Comparison of ENCODE assay signal across 10 mouse cellular contexts in genomic region chr7:139930732-139931131, GRCm38 (mm10). TPM values are rescaled to one million over a fixed set of nuclear protein-coding genes. Genes with fewer than 3 reads are reported as not detected.
DNase-seq lines count a peak whose midpoint lies in the region; ATAC-seq and TF ChIP-seq lines count a peak whose summit lies in the region.
"Had no signal": no experiment of that assay in that cellular context is flagged by ENCODE, and none has a peak within 500 bp of the region (broad histone marks: within the 10 kb centered on the region; RNA-seq: fewer than 3 reads in every experiment).

No protein-coding gene starts in this region.

- no peaks in the 10 kb centered on the region for H3K9me3 ChIP-seq in limb, embryonic 10.5 days (replicated peaks)
- no peaks in the 10 kb centered on the region for H3K9me3 ChIP-seq in midbrain, embryonic 16.5 days (replicated peaks; ENCODE audit: control insufficient read depth, low read length, poor library complexity, severe bottlenecking)

- no peak overlapping the region for H3K4me2 ChIP-seq in midbrain, embryonic 16.5 days (ENCODE audit: low read length)

- no peak overlapping the region for H3K27ac ChIP-seq in gastrocnemius, adult 2 months
- no peak overlapping the region for H3K27ac ChIP-seq in limb, embryonic 10.5 days
- no peak overlapping the region for H3K27ac ChIP-seq in midbrain, embryonic 16.5 days (ENCODE audit: low read length)

- DNase-seq in gastrocnemius, adult 2 months = no peak
- no peak for DNase-seq in gastrocnemius, adult 8-10 months (ENCODE audit: low spot score in 2 of 2)
- peak; percentile 58 for DNase-seq in 416B (ENCODE audit: low read depth)
- DNase-seq in adrenal gland, postnatal 10 days = peak; percentile 74
- DNase-seq in limb, embryonic 10.5 days (ENCODE audit: low spot score) = peak; percentile 61

- no peak overlapping the region for H3K9ac ChIP-seq in midbrain, embryonic 16.5 days (ENCODE audit: low read depth, low read length)

- intact Hi-C loops in gastrocnemius, adult 2 months (cut with DNase I) = no loop called here

- peak; percentile 83 for ATAC-seq in granulocyte monocyte progenitor cell, adult 5-6 weeks (replicated peaks; ENCODE audit: poor library complexity, severe bottlenecking)
- peak; percentile 67 for ATAC-seq in midbrain, embryonic 16.5 days
- ATAC-seq in activated CD4-positive, CD25-positive, alpha-beta regulatory T cell, adult 4 months = no peak

- H3K36me3 ChIP-seq in limb, embryonic 10.5 days = no peaks in the 10 kb centered on the region
- peaks cover 27% of the 10 kb centered on the region for H3K36me3 ChIP-seq in midbrain, embryonic 16.5 days (ENCODE audit: control insufficient read depth, insufficient read depth, low read length)

- 21% methylated on average over 11 of the region's 11 CpGs for WGBS in limb, embryonic 10.5 days
- WGBS in midbrain, embryonic 16.5 days = 12% methylated on average over 11 of the region's 11 CpGs

- H3K4me1 ChIP-seq in limb, embryonic 10.5 days = 0 out of 2 replicates have a peak, but pooled peaks cover 5% of the 10 kb centered on the region
- no peaks in the 10 kb centered on the region for H3K4me1 ChIP-seq in midbrain, embryonic 16.5 days (ENCODE audit: control insufficient read depth, insufficient read depth, low read length)

- no peak overlapping the region for H3K4me3 ChIP-seq in gastrocnemius, adult 2 months
- H3K4me3 ChIP-seq in limb, embryonic 10.5 days = no peak overlapping the region
- no peak overlapping the region for H3K4me3 ChIP-seq in midbrain, embryonic 16.5 days (ENCODE audit: low read depth, low read length)

- peaks cover 17% of the 10 kb centered on the region for H3K27me3 ChIP-seq in limb, embryonic 10.5 days (ENCODE audit: low read depth, poor library complexity, severe bottlenecking)
- H3K27me3 ChIP-seq in midbrain, embryonic 16.5 days (ENCODE audit: control insufficient read depth, insufficient read depth, low read depth, low read length) = no peaks in the 10 kb centered on the region; the same call in 1 of the 2 replicates

- TF ChIP-seq CTCF in gastrocnemius, adult 2 months (IDR thresholded peaks at IDR 0.05) = peak; percentile 65

RNA-seq across cellular contexts. Expression of gene Utf1, which starts 12.9 kb away (rescaled TPM):
- total RNA-seq in gastrocnemius, adult 2 months (2021) = not detected
- not detected for total RNA-seq in gastrocnemius, adult 8-10 months (2022)
- total RNA-seq in adrenal gland, postnatal 10 days (2021) = under 1 TPM in 1 of 2 experiments, not detected in 1; 0.24 TPM
- total RNA-seq in granulocyte monocyte progenitor cell, adult 5-6 weeks (2014; fragmentation: Nextera tagmentation) = not detected in 2 replicates
- not detected in 2 replicates for total RNA-seq in granulocyte monocyte progenitor cell, adult 5-6 weeks (2017)
- 0.38 and 0.64 TPM in 2 replicates for polyA plus RNA-seq in limb, embryonic 10.5 days (2016; fragmentation: Nextera tagmentation; extraction: Ambion mirVana)
- not detected in 2 replicates for polyA plus RNA-seq in midbrain, embryonic 16.5 days (2015; fragmentation: Nextera tagmentation; extraction: Ambion mirVana)
- 1 to 10 TPM in 1 of 2 experiments, under 1 TPM in 1; 0.90 to 2.2 TPM for polyA plus RNA-seq in activated CD4-positive, CD25-positive, alpha-beta regulatory T cell, adult 4 months (2017; shearing (Covaris generic))
- total RNA-seq: adrenal gland, postnatal 4 days; layer of hippocampus, postnatal 25 days had no signal

RNA-seq across cellular contexts. Expression of gene Kndc1, which starts 36.2 kb away (rescaled TPM):
- total RNA-seq in gastrocnemius, adult 2 months (2021) = not detected
- under 1 TPM in 1 of 4 experiments, not detected in 3; 0.07 TPM for total RNA-seq in gastrocnemius, adult 8-10 months (2022)
- total RNA-seq in adrenal gland, postnatal 10 days (2021) = under 1 TPM; 0.42 to 0.55 TPM
- total RNA-seq in granulocyte monocyte progenitor cell, adult 5-6 weeks (2014; fragmentation: Nextera tagmentation) = not detected in 2 replicates
- not detected in 2 replicates for total RNA-seq in granulocyte monocyte progenitor cell, adult 5-6 weeks (2017)
- polyA plus RNA-seq in limb, embryonic 10.5 days (2016; fragmentation: Nextera tagmentation; extraction: Ambion mirVana) = not detected in 2 replicates
- 22.5 and 23.6 TPM in 2 replicates for polyA plus RNA-seq in midbrain, embryonic 16.5 days (2015; fragmentation: Nextera tagmentation; extraction: Ambion mirVana)
- polyA plus RNA-seq in activated CD4-positive, CD25-positive, alpha-beta regulatory T cell, adult 4 months (2017; shearing (Covaris generic)) = under 1 TPM; 0.12 to 0.22 TPM

RNA-seq across cellular contexts. Expression of gene 6430531B16Rik, which starts 47.8 kb away (rescaled TPM):
- total RNA-seq in gastrocnemius, adult 2 months (2021) = not detected
- total RNA-seq in gastrocnemius, adult 8-10 months (2022) = not detected
- total RNA-seq in adrenal gland, postnatal 10 days (2021) = under 1 TPM in 1 of 2 experiments, not detected in 1; 0.39 TPM
- total RNA-seq in granulocyte monocyte progenitor cell, adult 5-6 weeks (2014; fragmentation: Nextera tagmentation) = 0.62 TPM in 1 of 2 replicates, not detected in the other
- total RNA-seq in granulocyte monocyte progenitor cell, adult 5-6 weeks (2017) = 0.52 TPM in 1 of 2 replicates, not detected in the other
- polyA plus RNA-seq in limb, embryonic 10.5 days (2016; fragmentation: Nextera tagmentation; extraction: Ambion mirVana) = 0.39 and 0.85 TPM in 2 replicates
- 0.95 and 1.0 TPM in 2 replicates for polyA plus RNA-seq in midbrain, embryonic 16.5 days (2015; fragmentation: Nextera tagmentation; extraction: Ambion mirVana)
- polyA plus RNA-seq in activated CD4-positive, CD25-positive, alpha-beta regulatory T cell, adult 4 months (2017; shearing (Covaris generic)) = 1 to 10 TPM in 1 of 2 experiments, not detected in 1; 1.2 TPM

Comparison
In these comparisons a context has a peak if more than half of its experiments do, and no peak if none do; other contexts are left out.
1. DNase-seq: peak in 416B (single experiment), adrenal gland, postnatal 10 days (single experiment) and limb, embryonic 10.5 days (single experiment); none in gastrocnemius, adult 2 months (single experiment) and gastrocnemius, adult 8-10 months (0 of 2).